Mouse (Mus musculus): ENCODE data around the gene Amer1. TPM values are rescaled to one million over a fixed set of nuclear protein-coding genes. Genes with fewer than 3 reads are reported as not detected.

The Amer1 gene
- 9.4 and 10.0 TPM in 2 replicates for polyA plus RNA-seq (2014; fragmentation: Nextera tagmentation; extraction: Ambion mirVana)

GRCm38 (mm10) chrX:95444776-95445111, at the start of gene Amer1:
Amer1 (minus strand) TSS chrX:95444872.
- H3K27ac ChIP-seq (ENCODE audit: low read depth, low read length) = peak within 1 kb of the TSS; percentile 46

DNA sequence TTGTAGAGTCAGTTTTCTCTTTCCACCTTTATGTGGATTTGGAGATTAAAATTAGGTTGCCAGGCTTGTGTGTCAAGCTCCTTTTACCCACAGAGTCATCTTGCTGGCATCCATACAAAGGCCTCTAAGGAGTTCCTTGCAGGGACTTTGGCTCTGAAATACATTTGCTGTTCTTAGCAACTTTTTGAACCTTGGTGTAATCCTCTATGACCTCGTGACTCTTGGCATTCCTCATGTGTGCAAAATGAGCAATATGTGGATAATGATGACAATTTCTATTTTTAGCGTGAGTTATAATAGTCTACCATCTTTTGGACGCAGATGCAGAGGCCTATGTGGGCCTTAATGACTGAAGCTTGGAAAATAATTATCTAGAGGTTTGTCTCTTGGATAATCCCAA, 12.5 kb upstream of the Amer1 start:
- Histone ChIP-seq H3K9ac (ENCODE audit: low read length) (no peak overlapping the region), H3K27me3 (ENCODE audit: control insufficient read depth, insufficient read depth, low read length) (no peaks in the 10 kb centered on the region), H3K4me1 (ENCODE audit: control insufficient read depth, insufficient read depth, low read length) (no peaks in the 10 kb centered on the region), H3K4me3 (ENCODE audit: low read depth, low read length) (no peak overlapping the region), H3K4me2 (ENCODE audit: low read depth) (no peak overlapping the region), H3K36me3 (ENCODE audit: control insufficient read depth, insufficient read depth, low read length) (no peaks in the 10 kb centered on the region), H3K9me3 (ENCODE audit: control insufficient read depth, low read length) (no peaks in the 10 kb centered on the region), H3K27ac (ENCODE audit: low read depth, low read length) (no peak overlapping the region)
- ATAC-seq (ENCODE audit: insufficient read depth, low FRiP score, low TSS enrichment) (no peak), DNase-seq (ENCODE audit: low spot score) (no peak)
- WGBS = 78% methylated on average over 3 of the region's 3 CpGs

More at GRCm38 (mm10) chrX:95444776-95445111, at the start of gene Amer1:
- peak; percentile 85 for DNase-seq (ENCODE audit: low spot score)
- peak within 1 kb of the TSS; percentile 61 for H3K9ac ChIP-seq (ENCODE audit: low read length)
- peak; percentile 97 for ATAC-seq (ENCODE audit: insufficient read depth, low FRiP score, low TSS enrichment)
- peak within 1 kb of the TSS; percentile 54 for H3K4me3 ChIP-seq (ENCODE audit: low read depth, low read length)
- 15% methylated on average over 19 of the region's 19 CpGs for WGBS
- no peaks in the 10 kb centered on the region for H3K9me3 ChIP-seq (ENCODE audit: control insufficient read depth, low read length)
- no peaks in the 10 kb centered on the region for H3K36me3 ChIP-seq (ENCODE audit: control insufficient read depth, insufficient read depth, low read length)
- H3K4me1 ChIP-seq (ENCODE audit: control insufficient read depth, insufficient read depth, low read length) = no peaks in the 10 kb centered on the region
- no peaks in the 10 kb centered on the region for H3K27me3 ChIP-seq (ENCODE audit: control insufficient read depth, insufficient read depth, low read length)
- peak within 1 kb of the TSS; percentile 48 for H3K4me2 ChIP-seq (ENCODE audit: low read depth)

DNA sequence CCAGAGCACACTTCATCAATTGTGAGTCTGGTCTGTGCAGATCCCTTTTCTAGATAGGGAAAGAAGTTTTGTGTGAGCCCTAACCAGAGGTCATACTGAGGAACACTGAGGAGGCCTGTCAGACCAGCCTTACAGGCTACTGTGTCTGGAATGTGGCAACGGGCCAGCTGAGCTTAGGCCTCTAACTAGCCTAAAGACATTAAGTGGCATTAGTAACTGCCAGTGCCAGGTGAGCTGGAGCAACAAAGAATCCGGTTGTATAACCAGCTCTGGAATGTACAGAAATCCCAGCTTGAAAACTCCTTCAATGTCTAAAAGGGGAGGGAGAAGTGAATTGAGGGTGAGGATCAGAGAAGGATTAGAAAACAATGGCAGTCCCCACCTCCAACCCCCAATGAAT, 1.2 kb upstream of the Amer1 start:
- DNase-seq (ENCODE audit: low spot score) = no peak
- H3K27me3 ChIP-seq (ENCODE audit: control insufficient read depth, insufficient read depth, low read length) = no peaks in the 10 kb centered on the region
- H3K9me3 ChIP-seq (ENCODE audit: control insufficient read depth, low read length) = no peaks in the 10 kb centered on the region
- ATAC-seq (ENCODE audit: insufficient read depth, low FRiP score, low TSS enrichment) = no peak
- H3K4me2 ChIP-seq (ENCODE audit: low read depth) = no peak overlapping the region
- H3K4me3 ChIP-seq (ENCODE audit: low read depth, low read length) = no peak overlapping the region
- H3K27ac ChIP-seq (ENCODE audit: low read depth, low read length) = no peak overlapping the region
- no peak overlapping the region for H3K9ac ChIP-seq (ENCODE audit: low read length)
- no peaks in the 10 kb centered on the region for H3K36me3 ChIP-seq (ENCODE audit: control insufficient read depth, insufficient read depth, low read length)
- H3K4me1 ChIP-seq (ENCODE audit: control insufficient read depth, insufficient read depth, low read length) = no peaks in the 10 kb centered on the region
- WGBS = 88% methylated on average over 2 of the region's 2 CpGs

DNA sequence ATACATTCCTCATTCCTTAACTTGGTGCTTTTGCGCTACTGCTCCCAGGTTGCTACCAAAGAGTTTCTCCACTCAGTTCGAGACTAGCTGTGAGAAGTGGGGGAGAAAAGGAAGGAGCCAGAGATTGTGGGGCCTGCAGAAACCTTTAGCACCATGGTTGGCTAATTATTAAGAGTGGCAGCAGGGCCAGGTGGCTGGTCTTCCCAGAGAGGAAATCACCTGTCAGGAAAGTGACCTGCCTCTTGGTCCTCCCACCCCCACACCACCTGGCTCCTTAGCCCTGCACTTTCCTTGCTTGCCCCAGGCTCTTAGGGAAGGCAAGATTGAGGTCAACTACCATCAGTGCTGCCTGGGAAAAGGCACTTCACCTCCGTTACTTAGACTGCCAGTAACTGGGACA, 469 bp upstream of the Amer1 start:
- 45% methylated on average over 3 of the region's 3 CpGs for WGBS
- Histone ChIP-seq H3K27ac (ENCODE audit: low read depth, low read length) (no peak overlapping the region), H3K9ac (ENCODE audit: low read length) (no peak overlapping the region), H3K4me1 (ENCODE audit: control insufficient read depth, insufficient read depth, low read length) (no peaks in the 10 kb centered on the region), H3K36me3 (ENCODE audit: control insufficient read depth, insufficient read depth, low read length) (no peaks in the 10 kb centered on the region), H3K27me3 (ENCODE audit: control insufficient read depth, insufficient read depth, low read length) (no peaks in the 10 kb centered on the region), H3K4me2 (ENCODE audit: low read depth) (peak overlapping the region; percentile 9; the same call in 1 of the 2 replicates), H3K9me3 (ENCODE audit: control insufficient read depth, low read length) (no peaks in the 10 kb centered on the region), H3K4me3 (ENCODE audit: low read depth, low read length) (peak overlapping the region; percentile 54)
- DNase-seq (ENCODE audit: low spot score) (no peak), ATAC-seq (ENCODE audit: insufficient read depth, low FRiP score, low TSS enrichment) (no peak)

GRCm38 (mm10) chrX:95443898-95444775, 535 bp downstream of the Amer1 start:
- Histone ChIP-seq H3K4me2 (ENCODE audit: low read depth) (peak overlapping the region; percentile 48), H3K9me3 (ENCODE audit: control insufficient read depth, low read length) (no peaks in the 10 kb centered on the region), H3K4me3 (ENCODE audit: low read depth, low read length) (peak overlapping the region; percentile 54), H3K27me3 (ENCODE audit: control insufficient read depth, insufficient read depth, low read length) (no peaks in the 10 kb centered on the region), H3K27ac (ENCODE audit: low read depth, low read length) (peak overlapping the region; percentile 46), H3K36me3 (ENCODE audit: control insufficient read depth, insufficient read depth, low read length) (no peaks in the 10 kb centered on the region), H3K4me1 (ENCODE audit: control insufficient read depth, insufficient read depth, low read length) (no peaks in the 10 kb centered on the region), H3K9ac (ENCODE audit: low read length) (peak overlapping the region; percentile 61)
- DNase-seq (ENCODE audit: low spot score) = peak; percentile 59
- ATAC-seq (ENCODE audit: insufficient read depth, low FRiP score, low TSS enrichment) = peak; percentile 79
- 26% methylated on average over 42 of the region's 42 CpGs for WGBS

DNA sequence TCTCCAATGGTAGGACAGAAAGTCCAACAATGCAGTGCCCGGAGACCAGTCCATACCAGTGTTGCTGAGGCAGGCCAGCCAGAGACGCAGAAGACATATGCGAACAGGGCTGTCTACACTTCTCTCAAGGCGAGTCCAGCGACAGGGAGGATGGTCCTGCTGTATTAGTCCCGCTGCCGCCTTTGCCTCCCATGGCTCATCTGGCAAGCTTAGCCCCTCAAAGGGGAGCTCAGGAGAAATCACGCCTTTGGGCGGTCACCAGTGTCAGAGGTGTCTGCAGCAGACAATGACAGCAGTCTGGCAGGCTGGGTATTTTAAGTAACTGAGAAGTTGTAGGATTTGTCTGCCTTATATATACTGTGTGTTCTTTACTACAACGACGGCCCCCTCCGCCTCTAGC, 1.3 kb downstream of the Amer1 start:
- Histone ChIP-seq H3K9ac (ENCODE audit: low read length) (peak overlapping the region; percentile 61), H3K27me3 (ENCODE audit: control insufficient read depth, insufficient read depth, low read length) (no peaks in the 10 kb centered on the region), H3K36me3 (ENCODE audit: control insufficient read depth, insufficient read depth, low read length) (no peaks in the 10 kb centered on the region), H3K27ac (ENCODE audit: low read depth, low read length) (no peak overlapping the region), H3K4me3 (ENCODE audit: low read depth, low read length) (peak overlapping the region; percentile 54), H3K9me3 (ENCODE audit: control insufficient read depth, low read length) (no peaks in the 10 kb centered on the region), H3K4me1 (ENCODE audit: control insufficient read depth, insufficient read depth, low read length) (no peaks in the 10 kb centered on the region), H3K4me2 (ENCODE audit: low read depth) (peak overlapping the region; percentile 48)
- DNase-seq (ENCODE audit: low spot score) = peak; percentile 26
- 0 out of 2 replicates have a peak, but pooled peaks have one; percentile 2 for ATAC-seq (ENCODE audit: insufficient read depth, low FRiP score, low TSS enrichment)
- WGBS = 30% methylated on average over 12 of the region's 12 CpGs

- DNase-seq (ENCODE audit: low spot score) (no peak), ATAC-seq (ENCODE audit: insufficient read depth, low FRiP score, low TSS enrichment) (no peak)
- no peak overlapping the region for H3K9ac ChIP-seq (ENCODE audit: low read length)
- no peaks in the 10 kb centered on the region for H3K27me3 ChIP-seq (ENCODE audit: control insufficient read depth, insufficient read depth, low read length)
- WGBS = 57% methylated on average over 1 of the region's 1 CpGs
- no peak overlapping the region for H3K4me2 ChIP-seq (ENCODE audit: low read depth)
- no peaks in the 10 kb centered on the region for H3K4me1 ChIP-seq (ENCODE audit: control insufficient read depth, insufficient read depth, low read length)
- no peaks in the 10 kb centered on the region for H3K36me3 ChIP-seq (ENCODE audit: control insufficient read depth, insufficient read depth, low read length)
- no peak overlapping the region for H3K27ac ChIP-seq (ENCODE audit: low read depth, low read length)
- no peaks in the 10 kb centered on the region for H3K9me3 ChIP-seq (ENCODE audit: control insufficient read depth, low read length)
- no peak overlapping the region for H3K4me3 ChIP-seq (ENCODE audit: low read depth, low read length)
Observed at GRCm38 (mm10) chrX:95442261-95442660, 2.4 kb downstream of the Amer1 start.

DNA sequence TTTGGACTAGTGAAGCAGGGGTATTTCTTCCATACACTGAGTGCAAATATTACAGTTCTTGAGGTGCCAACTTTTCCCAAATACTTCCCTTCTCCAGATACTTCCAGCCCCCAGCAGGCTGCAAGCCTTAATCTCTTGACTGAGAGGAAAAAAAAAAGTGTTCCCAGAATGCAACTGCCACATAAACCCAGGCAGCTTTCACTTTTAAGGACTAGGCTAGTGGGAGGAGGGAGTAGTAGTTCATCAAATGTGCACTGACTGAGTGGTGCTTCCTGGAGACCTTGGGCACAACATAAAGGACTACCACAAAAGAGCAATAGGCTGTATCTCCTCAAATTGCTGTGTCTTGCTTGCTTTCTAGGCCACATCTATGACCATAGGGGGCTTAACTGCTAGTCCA, 3.4 kb downstream of the Amer1 start:
- Histone ChIP-seq H3K9me3 (ENCODE audit: control insufficient read depth, low read length) (no peaks in the 10 kb centered on the region), H3K9ac (ENCODE audit: low read length) (no peak overlapping the region), H3K27me3 (ENCODE audit: control insufficient read depth, insufficient read depth, low read length) (no peaks in the 10 kb centered on the region), H3K36me3 (ENCODE audit: control insufficient read depth, insufficient read depth, low read length) (no peaks in the 10 kb centered on the region), H3K4me1 (ENCODE audit: control insufficient read depth, insufficient read depth, low read length) (no peaks in the 10 kb centered on the region), H3K4me2 (ENCODE audit: low read depth) (no peak overlapping the region), H3K27ac (ENCODE audit: low read depth, low read length) (no peak overlapping the region), H3K4me3 (ENCODE audit: low read depth, low read length) (no peak overlapping the region)
- ATAC-seq (ENCODE audit: insufficient read depth, low FRiP score, low TSS enrichment) (no peak), DNase-seq (ENCODE audit: low spot score) (no peak)

DNA sequence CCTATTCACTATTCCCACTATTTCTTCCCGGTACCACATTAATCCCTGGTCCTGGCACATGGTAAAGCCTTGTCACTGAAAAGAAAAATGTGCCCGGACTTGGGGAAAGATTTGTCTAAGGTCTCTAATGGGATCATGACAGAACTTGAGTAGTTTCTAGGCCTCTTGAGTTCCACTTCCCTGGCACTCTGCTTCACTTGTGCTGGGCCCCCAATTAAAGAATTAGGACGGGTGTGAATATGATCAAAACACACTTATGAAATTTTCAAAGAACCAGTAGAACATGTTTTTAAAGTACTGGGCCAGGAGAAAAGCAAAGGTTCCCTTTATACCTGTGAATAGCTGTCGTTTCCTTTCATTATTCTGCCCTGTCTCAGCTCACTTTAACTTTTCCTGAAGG, 6.2 kb downstream of the Amer1 start:
- H3K4me2 ChIP-seq (ENCODE audit: low read depth) = no peak overlapping the region
- WGBS = 84% methylated on average over 4 of the region's 4 CpGs

More for the DNA sequence above, 6.2 kb downstream of the Amer1 start:
- Histone ChIP-seq H3K27ac (ENCODE audit: low read depth, low read length) (no peak overlapping the region), H3K9ac (ENCODE audit: low read length) (no peak overlapping the region), H3K4me1 (ENCODE audit: control insufficient read depth, insufficient read depth, low read length) (no peaks in the 10 kb centered on the region), H3K36me3 (ENCODE audit: control insufficient read depth, insufficient read depth, low read length) (no peaks in the 10 kb centered on the region), H3K9me3 (ENCODE audit: control insufficient read depth, low read length) (no peaks in the 10 kb centered on the region), H3K27me3 (ENCODE audit: control insufficient read depth, insufficient read depth, low read length) (no peaks in the 10 kb centered on the region), H3K4me3 (ENCODE audit: low read depth, low read length) (no peak overlapping the region)
- no peak for DNase-seq (ENCODE audit: low spot score)
- ATAC-seq (ENCODE audit: insufficient read depth, low FRiP score, low TSS enrichment) = no peak
